Mouse (Mus musculus) forebrain, embryonic 12.5 days (tissue): ENCODE results near the gene Pla2g6. TPM values are rescaled to one million over a fixed set of nuclear protein-coding genes. Genes with fewer than 3 reads are reported as not detected.

Experiments
- ATAC-seq: fragments of 200-750 bp; cut with Nextera tagmentation; 2 replicates; pipeline ENCODE4 v1.8.0; 2017; ENCODE audit warnings: moderate TSS enrichment; ENCODE audit not compliant: low FRiP score
- H3K27ac ChIP-seq: fragments of 300-500 bp; sonication (generic); 2 replicates; pipeline ENCODE4 v1.5.1; 2016; ENCODE audit warnings: mild to moderate bottlenecking
- H3K27me3 ChIP-seq: fragments of 300-500 bp; sonication (generic); 2 replicates; pipeline ENCODE4 v1.6.1; 2016; ENCODE audit warnings: mild to moderate bottlenecking
- H3K36me3 ChIP-seq: fragments of 300-500 bp; sonication (generic); replicated peaks from 2 replicates; pipeline ENCODE4 v1.6.1; 2016; ENCODE audit warnings: mild to moderate bottlenecking
- H3K4me1 ChIP-seq: fragments of 300-500 bp; sonication (generic); 2 replicates; pipeline ENCODE4 v1.6.1; 2016
- H3K4me2 ChIP-seq: fragments of 300-500 bp; sonication (generic); 2 replicates; pipeline ENCODE4 v1.6.1; 2016; ENCODE audit warnings: mild to moderate bottlenecking, moderate library complexity
- H3K4me3 ChIP-seq: fragments of 300-500 bp; sonication (generic); replicated peaks from 2 replicates; pipeline ENCODE4 v1.5.1; 2016; ENCODE audit warnings: mild to moderate bottlenecking
- H3K9ac ChIP-seq: fragments of 300-500 bp; sonication (generic); 2 replicates; pipeline ENCODE4 v1.6.1; 2016; ENCODE audit warnings: mild to moderate bottlenecking
- H3K9me3 ChIP-seq: fragments of 300-500 bp; sonication (generic); 2 replicates; pipeline ENCODE4 v1.6.1; 2016
- WGBS: fragments of 180-500 bp; shearing (Covaris S2); methylation state at CpG from one replicate; pipeline ENCODE4 v1.1.7; 2016; 5-methylcytosine and 5-hydroxymethylcytosine counted together
- polyA plus RNA-seq: library from polyadenylated mRNA; unstranded; fragments of >200 nt; fragmentation: Nextera tagmentation; extraction: Ambion mirVana; gene quantifications from 2 replicates; pipeline ENCODE4 v1.2.1, GENCODE M21; 2016

Pla2g6 gene
- polyA plus RNA-seq, 1 experiment from 2014 or later: 30.1 TPM

DNA sequence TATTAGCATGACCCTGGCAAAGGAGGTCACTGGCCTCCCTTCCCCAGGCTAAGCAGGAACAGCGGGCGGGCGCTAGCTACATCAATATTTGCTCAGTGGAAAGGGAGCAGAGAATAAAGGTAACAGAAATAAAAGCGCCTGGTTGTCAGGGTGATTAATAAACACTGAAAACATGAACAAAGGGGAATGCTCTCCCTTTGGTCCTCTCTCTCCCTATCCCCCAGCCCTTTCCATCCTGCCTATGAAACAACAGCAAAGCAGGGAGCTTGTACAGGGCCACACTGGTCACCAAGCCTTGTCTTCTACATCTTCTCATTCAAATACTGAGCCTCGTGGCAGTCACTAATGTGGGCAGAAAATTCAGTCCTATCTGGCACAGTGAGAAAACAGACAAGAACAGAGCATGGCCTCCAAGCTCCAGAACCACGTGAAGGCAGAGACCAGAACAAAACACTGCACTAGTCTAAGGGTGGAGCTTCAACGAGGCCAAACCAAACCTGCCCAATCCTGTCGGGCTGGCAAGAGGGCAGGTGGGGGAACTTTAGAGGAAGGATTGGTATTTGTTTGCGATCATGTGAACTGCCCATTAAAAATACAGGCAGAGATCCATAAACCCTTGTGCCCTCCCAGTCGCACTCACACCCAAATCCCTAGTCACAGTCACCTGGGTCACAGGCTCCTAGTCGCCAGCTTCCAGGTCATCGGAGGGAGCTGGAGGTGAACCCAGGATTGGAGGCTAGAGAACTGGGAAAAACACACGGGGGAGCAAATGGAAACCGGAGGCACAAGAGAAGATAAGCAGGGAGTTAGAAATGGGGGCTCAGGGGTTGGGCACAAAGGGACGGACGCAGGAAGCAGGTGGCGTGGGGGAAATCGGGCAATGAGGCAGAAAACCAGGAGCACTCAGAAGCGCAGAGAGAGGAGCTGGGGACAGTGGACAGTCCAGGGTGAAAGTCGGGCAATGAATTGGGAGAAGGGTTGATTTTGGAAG, 924 bp downstream of the Pla2g6 start:
- H3K4me2 ChIP-seq: peak overlapping the region; percentile 84
- 10% methylated on average over 20 of the region's 20 CpGs for whole genome bisulfite sequencing
- H3K9me3 ChIP-seq: no peaks in the 10 kb centered on the region
- peak overlapping the region; percentile 58 for H3K4me3 ChIP-seq
- peak overlapping the region; percentile 67 for H3K9ac ChIP-seq
- H3K36me3 ChIP-seq: no peaks in the 10 kb centered on the region
- H3K27me3 ChIP-seq: no peaks in the 10 kb centered on the region
- peaks cover 28% of the 10 kb centered on the region for H3K4me1 ChIP-seq
- peak; percentile 31 for ATAC-seq
- peak overlapping the region; percentile 79 for H3K27ac ChIP-seq

GRCm38 (mm10) chr15:79326264-79326663, 1.9 kb downstream of the Pla2g6 start:
- Histone ChIP-seq H3K27me3 (no peaks in the 10 kb centered on the region), H3K4me2 (no peak overlapping the region), H3K36me3 (no peaks in the 10 kb centered on the region), H3K4me1 (peaks cover 28% of the 10 kb centered on the region), H3K9me3 (no peaks in the 10 kb centered on the region), H3K9ac (no peak overlapping the region), H3K27ac (no peak overlapping the region), H3K4me3 (no peak overlapping the region)
- 84% methylated on average over 4 of the region's 4 CpGs for WGBS
- no peak for ATAC-seq

GRCm38 (mm10) chr15:79325742-79326141, 2.4 kb downstream of the Pla2g6 start:
- Histone ChIP-seq H3K36me3 (no peaks in the 10 kb centered on the region), H3K9me3 (no peaks in the 10 kb centered on the region), H3K4me2 (no peak overlapping the region), H3K27ac (0 out of 2 replicates have a peak overlapping the region, but pooled peaks have one; percentile 13), H3K4me1 (peaks cover 28% of the 10 kb centered on the region), H3K4me3 (no peak overlapping the region), H3K27me3 (no peaks in the 10 kb centered on the region), H3K9ac (no peak overlapping the region)
- WGBS: 89% methylated on average over 3 of the region's 3 CpGs
- ATAC-seq: no peak

DNA sequence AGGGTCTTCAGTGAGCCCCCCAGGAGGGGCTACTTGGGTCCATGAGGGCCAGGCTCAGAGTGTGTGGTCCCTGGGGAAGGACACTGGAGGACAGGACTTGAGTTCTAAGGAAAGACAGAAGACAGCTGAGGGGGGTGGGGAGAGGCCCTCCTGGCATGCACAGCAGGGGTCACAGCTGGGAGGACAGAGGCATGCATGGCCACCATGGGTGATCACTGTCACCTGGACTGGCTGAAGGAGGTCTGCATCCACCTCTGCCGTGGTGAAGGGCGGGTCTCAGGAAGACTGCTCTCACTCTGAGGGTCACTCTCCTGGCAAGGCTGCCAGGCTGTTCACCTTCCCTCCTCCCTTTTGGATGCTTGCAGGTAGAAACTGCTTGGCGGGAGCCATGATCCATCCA, 3.8 kb downstream of the Pla2g6 start:
- Histone ChIP-seq H3K36me3 (no peaks in the 10 kb centered on the region), H3K9ac (no peak overlapping the region), H3K27ac (no peak overlapping the region), H3K9me3 (no peaks in the 10 kb centered on the region), H3K4me2 (no peak overlapping the region), H3K4me1 (peaks cover 28% of the 10 kb centered on the region), H3K27me3 (no peaks in the 10 kb centered on the region), H3K4me3 (no peak overlapping the region)
- WGBS: 93% methylated on average over 3 of the region's 3 CpGs
- no peak for ATAC-seq

- no peaks in the 10 kb centered on the region for H3K36me3 ChIP-seq
- H3K27me3 ChIP-seq: no peaks in the 10 kb centered on the region
- H3K9me3 ChIP-seq: no peaks in the 10 kb centered on the region
- H3K4me2 ChIP-seq: no peak overlapping the region
- H3K4me1 ChIP-seq: peaks cover 28% of the 10 kb centered on the region
- H3K27ac ChIP-seq: 0 out of 2 replicates have a peak overlapping the region, but pooled peaks have one; percentile 26
- ATAC-seq: no peak
- WGBS: 85% methylated on average over 4 of the region's 4 CpGs
- H3K4me3 ChIP-seq: no peak overlapping the region
- H3K9ac ChIP-seq: no peak overlapping the region
Observed at GRCm38 (mm10) chr15:79323791-79324155, 4.4 kb downstream of the Pla2g6 start.

GRCm38 (mm10) chr15:79322991-79323790, 5.0 kb downstream of the Pla2g6 start:
- 78% methylated on average over 6 of the region's 6 CpGs for WGBS
- peaks cover 28% of the 10 kb centered on the region for H3K4me1 ChIP-seq

DNA sequence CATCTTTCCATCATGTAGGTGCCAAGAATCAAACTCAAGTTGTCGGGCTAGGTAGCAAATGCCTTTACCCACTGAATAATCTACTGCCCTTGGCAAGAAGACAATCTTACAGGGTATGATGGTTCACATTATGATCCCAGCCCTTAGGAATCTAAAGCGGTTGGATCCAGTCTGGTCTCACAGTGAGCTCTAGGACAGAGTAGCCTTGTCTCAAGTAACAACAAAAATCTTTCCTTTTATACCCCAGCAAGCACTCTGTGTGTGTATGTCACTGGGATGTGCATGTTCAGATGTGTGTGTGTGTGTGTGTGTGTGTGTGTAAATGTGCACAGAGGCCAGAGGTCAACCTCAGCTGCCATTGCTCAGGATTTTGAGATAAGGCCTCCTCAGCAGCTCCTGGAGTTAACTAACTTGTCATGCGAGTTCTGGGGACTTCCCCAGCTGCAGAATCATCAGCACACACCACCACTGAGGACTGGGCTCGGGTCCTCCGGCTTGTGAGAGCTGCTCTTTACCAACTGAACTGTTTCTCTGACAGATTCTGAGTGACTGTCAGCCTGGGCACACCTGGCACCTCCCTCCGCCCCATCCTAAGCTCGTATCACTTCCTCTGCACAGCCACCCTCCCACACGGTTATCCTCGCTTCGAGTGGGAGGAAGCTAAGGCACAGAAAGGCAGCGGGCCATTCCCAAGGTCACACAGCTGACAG, 5.8 kb downstream of the Pla2g6 start:
- Histone ChIP-seq H3K4me2 (no peak overlapping the region), H3K36me3 (no peaks in the 10 kb centered on the region; the same call in 1 of the 2 replicates), H3K9me3 (no peaks in the 10 kb centered on the region), H3K9ac (no peak overlapping the region), H3K4me1 (peaks cover 25% of the 10 kb centered on the region), H3K27ac (no peak overlapping the region), H3K27me3 (no peaks in the 10 kb centered on the region), H3K4me3 (no peak overlapping the region)
- no peak for ATAC-seq
- WGBS: 86% methylated on average over 11 of the region's 11 CpGs

More at GRCm38 (mm10) chr15:79322991-79323790, 5.0 kb downstream of the Pla2g6 start:
- Histone ChIP-seq H3K4me2 (no peak overlapping the region), H3K9me3 (no peaks in the 10 kb centered on the region), H3K9ac (no peak overlapping the region), H3K27ac (0 out of 2 replicates have a peak overlapping the region, but pooled peaks have one; percentile 26), H3K36me3 (no peaks in the 10 kb centered on the region), H3K27me3 (no peaks in the 10 kb centered on the region), H3K4me3 (no peak overlapping the region)
- ATAC-seq: no peak

GRCm38 (mm10) chr15:79321733-79322190, 6.4 kb downstream of the Pla2g6 start:
- Histone ChIP-seq H3K36me3 (no peaks in the 10 kb centered on the region; the same call in 1 of the 2 replicates), H3K9me3 (no peaks in the 10 kb centered on the region), H3K4me3 (no peak overlapping the region), H3K4me1 (peaks cover 19% of the 10 kb centered on the region), H3K9ac (no peak overlapping the region), H3K4me2 (no peak overlapping the region), H3K27me3 (no peaks in the 10 kb centered on the region), H3K27ac (no peak overlapping the region)
- ATAC-seq: no peak
- 93% methylated on average over 5 of the region's 5 CpGs for WGBS

DNA sequence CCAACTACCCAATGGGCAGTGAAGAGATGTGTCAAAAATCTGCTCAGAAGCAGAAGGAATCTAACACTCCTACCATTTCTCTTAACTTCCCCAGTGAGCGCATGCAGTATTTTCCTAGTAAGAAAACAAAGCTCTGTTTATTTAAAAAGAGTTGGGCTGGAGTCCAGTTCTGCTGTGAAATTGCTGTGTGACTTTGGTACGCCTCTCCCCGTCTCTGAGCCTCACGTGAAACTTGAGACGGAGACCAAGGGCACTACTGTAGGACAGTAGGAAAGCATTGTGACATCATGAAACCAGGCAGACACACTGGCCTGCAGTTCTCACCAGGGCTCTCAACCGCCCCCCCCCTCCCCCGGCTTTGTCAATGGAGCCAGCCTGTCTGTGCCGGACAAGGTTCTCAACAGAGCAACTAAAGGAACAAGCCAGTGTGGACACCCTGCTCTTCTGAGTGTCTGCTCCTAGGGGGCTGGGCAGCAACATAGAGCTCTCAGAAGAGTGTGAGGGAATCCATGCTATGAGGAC, 14.3 kb downstream of the Pla2g6 start:
- Histone ChIP-seq H3K4me2 (no peak overlapping the region), H3K4me1 (no peaks in the 10 kb centered on the region), H3K4me3 (no peak overlapping the region), H3K36me3 (peaks cover 8% of the 10 kb centered on the region), H3K27ac (no peak overlapping the region), H3K27me3 (no peaks in the 10 kb centered on the region), H3K9ac (no peak overlapping the region), H3K9me3 (no peaks in the 10 kb centered on the region)
- 83% methylated on average over 8 of the region's 8 CpGs for WGBS
- ATAC-seq: no peak

DNA sequence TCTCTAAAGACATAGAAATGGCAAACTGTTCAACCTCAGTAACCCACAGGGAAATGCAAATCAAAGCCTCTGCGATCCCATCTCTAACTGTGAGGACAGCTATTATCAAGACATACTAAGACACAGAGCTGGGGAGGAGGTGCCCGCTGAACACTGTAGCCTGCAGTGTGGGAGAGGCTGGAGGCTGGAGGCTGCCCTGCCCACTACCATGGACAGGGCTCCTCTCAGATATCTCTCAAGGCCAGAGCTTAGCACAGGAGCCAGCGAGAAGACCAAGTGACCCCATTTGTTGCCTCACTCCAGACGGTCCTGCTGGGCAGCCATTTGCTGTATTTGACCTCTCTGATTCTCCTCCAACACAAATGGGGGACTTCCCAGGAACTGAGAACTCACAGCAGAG, 20.3 kb downstream of the Pla2g6 start:
- H3K36me3 ChIP-seq: peaks cover 28% of the 10 kb centered on the region
- H3K27ac ChIP-seq: no peak overlapping the region
- no peak overlapping the region for H3K9ac ChIP-seq
- H3K9me3 ChIP-seq: no peaks in the 10 kb centered on the region
- H3K4me1 ChIP-seq: no peaks in the 10 kb centered on the region
- no peak for ATAC-seq
- H3K4me3 ChIP-seq: no peak overlapping the region
- no peaks in the 10 kb centered on the region for H3K27me3 ChIP-seq
- no peak overlapping the region for H3K4me2 ChIP-seq
- 91% methylated on average over 4 of the region's 4 CpGs for WGBS

GRCm38 (mm10) chr15:79306043-79306637, 22.1 kb downstream of the Pla2g6 start:
- no peak for ATAC-seq

More at GRCm38 (mm10) chr15:79306043-79306637, 22.1 kb downstream of the Pla2g6 start:
- 81% methylated on average over 23 of the region's 23 CpGs for WGBS
- H3K4me2 ChIP-seq: no peak overlapping the region
- H3K4me1 ChIP-seq: no peaks in the 10 kb centered on the region
- H3K36me3 ChIP-seq: peaks cover 28% of the 10 kb centered on the region
- H3K9me3 ChIP-seq: no peaks in the 10 kb centered on the region
- H3K27me3 ChIP-seq: no peaks in the 10 kb centered on the region
- no peak overlapping the region for H3K4me3 ChIP-seq
- H3K9ac ChIP-seq: no peak overlapping the region
- H3K27ac ChIP-seq: no peak overlapping the region
